Mouse (Mus musculus) activated CD4-positive, CD25-positive, alpha-beta regulatory T cell, adult 4 months (primary cell): ENCODE data around the gene Lrrc45. TPM values are rescaled to one million over a fixed set of nuclear protein-coding genes. Genes with fewer than 3 reads are reported as not detected.
"Not testable (repeated sequence)": the region's sequence is repeated elsewhere in the genome, so short reads cannot be mapped to it uniquely, and the experiment has no call there.

ENCODE experiments used
- ATAC-seq: one replicate; pipeline ENCODE4 v1.8.0; 2017
- polyA plus RNA-seq, 2 experiments: library from polyadenylated mRNA; unstranded; fragments of 100-300 nt; shearing (Covaris generic); gene quantifications; one replicate each; pipeline ENCODE4 v1.2.1; 2017

Gene Lrrc45
- polyA plus RNA-seq, 2 experiments from 2014 or later = 19.7 to 24.1 TPM

DNA sequence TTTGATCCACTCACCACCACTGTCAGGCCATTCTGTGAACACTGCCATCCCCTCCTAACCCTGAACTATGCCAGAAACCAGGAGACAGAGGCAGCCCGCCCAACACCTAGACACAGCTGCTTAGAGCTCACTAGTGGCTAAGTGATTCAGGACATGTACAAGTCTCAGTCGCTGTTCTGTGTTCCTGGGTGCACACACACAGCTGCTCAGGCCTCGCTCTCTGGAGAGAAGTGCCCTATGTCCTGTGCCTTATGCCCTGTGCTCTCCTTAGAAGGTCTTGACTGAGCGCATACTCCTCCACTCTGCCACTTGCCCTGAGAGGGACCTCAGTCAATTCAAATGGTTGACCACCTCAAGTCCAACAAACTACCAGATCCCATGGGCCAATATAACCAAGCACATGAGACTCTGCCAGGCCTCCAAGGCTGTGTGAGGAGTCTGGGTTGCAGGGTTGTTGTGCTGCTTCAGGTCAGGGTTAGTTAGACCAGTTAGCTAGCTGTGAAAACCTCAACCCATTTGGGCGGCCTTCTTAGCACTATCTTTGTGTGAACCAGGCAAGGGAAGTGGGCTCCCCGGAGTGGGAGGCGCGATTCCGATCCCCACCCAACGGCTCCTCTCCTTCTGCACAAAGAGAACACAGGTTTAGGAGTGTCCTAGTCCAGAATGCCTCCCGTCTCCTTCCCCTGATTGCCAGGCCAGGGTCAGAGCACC is 15.0 kb downstream of the Lrrc45 start:
- no peak for ATAC-seq

DNA sequence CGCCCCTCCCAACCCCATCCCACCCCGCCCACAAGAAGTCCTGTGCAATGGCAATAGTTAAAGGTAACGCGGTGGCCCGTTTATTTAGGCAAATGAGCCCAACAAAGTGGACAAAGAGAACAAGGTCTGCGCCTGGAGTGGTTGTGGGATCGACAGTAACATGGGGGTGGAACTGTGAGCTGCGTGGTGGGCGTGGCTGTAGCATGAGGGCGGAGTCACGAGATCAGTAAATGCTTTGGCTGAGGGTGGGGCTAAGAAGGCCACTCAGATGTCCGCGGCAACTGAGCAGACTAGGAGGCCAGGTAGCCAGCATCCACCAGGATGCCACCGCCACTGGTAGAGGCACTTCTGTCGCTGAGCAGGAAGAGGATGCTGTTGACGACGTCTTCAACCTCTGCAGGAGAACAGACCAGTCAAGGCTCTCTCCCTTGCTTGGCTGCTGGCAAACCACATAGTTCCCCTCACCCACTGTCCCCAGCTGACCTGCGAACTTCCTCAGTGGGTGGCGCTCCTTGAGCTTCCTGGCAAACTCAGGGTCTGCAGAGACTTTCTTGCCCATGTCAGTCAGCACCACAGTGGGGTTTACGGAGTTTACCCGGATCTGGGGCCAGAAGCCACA is 15.8 kb downstream of the Lrrc45 start:
- not testable (repeated sequence) for ATAC-seq

DNA sequence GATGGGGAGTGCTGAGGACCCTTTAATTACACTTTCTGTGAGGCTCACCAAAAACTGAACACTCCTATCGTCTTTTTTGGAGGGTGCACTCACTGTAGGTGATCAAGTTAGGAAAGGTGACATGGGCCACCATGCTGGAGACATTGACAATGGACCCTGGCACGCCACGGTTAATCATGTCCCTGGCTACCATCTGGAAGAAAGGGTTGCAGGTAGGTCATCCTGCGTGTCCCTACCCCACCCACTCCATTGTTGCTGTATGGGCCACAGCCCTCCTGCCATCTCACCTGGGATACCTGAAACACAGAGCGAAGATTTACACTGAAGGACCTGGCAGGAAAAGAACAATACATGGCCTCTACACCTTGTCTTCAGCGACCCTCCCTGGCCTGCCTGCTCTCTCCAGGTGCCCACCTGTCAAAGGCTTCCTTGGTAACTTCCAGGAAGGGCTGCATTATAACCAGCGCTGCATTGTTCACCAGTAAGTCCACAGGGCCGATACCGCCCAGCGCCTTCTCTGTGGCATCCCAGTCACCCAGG is 16.7 kb downstream of the Lrrc45 start:
- ATAC-seq = no peak

DNA sequence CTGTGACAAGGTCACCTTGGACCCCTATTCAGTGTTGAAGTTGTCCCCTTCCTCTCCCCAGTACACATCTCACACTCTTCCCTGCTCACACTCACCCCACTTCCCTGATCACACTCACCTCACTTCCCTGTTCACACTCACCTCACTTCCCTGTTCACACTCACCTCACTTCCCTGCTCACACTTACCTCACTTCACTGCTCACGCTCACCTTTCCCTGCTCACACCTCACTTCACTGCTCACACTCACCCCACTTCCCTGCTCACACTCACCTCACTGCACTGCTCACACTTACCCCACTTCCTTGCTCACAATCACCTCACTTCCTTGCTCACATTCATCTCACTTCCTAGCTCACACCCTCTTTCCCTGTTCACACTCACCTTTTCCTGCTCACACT is 17.7 kb downstream of the Lrrc45 start:
- no peak for ATAC-seq

DNA sequence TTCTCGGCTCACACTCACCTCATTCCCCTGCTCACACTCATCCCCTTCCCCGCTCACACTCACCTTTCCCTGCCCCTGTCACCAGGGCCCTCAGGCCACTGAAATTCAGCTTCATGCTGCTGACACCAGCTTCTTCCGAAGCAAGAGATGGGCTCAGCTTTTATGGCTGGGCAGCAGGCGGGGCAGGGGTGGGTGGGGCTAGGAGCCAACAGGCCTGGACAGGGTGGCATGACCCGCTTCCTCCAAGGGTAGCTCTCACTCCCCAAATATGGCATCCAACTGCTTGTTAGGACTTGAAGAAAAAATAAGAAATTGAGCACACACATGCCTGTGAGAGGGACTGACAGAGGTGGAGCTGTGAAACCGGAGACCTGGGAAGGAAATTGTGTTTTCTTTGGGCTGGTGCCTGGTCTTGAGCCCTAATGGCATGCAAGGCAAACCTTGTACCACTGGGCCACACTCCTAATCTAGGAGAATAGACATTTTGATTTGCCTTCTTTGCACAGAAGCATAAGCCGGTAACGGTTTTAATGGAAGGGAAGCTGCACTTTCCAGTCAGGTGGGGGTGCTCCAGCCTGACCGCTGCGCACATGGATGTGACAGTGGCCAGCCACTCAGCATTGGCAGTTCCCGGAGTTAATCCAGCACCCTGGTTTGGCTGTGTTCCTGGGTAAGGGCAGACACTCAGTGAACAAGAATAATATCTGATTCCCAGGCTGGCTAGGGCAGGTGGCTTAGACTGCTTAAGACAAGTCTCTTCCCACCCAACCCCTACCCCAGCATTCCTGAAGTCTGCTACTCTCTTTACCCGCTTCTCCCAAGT is 18.3 kb downstream of the Lrrc45 start, which contains the start of gene Cbr2:
Cbr2 (minus strand) TSS at position 257 of the 823 bp plus-strand sequence.
- ATAC-seq = no peak

DNA sequence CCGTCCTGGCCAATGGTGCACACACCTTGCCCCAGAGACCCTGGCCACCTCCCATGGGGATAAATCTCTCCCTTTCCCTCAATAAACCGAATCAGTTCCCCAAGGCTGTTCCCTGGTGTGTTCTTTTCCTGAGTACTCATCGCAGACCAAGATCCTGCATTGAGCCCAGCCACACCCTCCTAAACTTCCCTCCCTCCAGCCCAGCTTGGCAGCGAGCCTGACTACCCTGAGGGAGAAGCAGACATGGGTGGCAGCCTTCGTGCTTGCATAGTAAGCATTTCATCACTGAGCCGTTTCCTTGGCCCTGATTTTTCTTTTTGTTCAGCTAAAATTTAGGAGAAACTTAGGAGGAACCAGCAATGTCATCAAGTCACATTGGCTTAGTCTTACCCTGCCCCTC is 19.8 kb downstream of the Lrrc45 start:
- no peak for ATAC-seq

DNA sequence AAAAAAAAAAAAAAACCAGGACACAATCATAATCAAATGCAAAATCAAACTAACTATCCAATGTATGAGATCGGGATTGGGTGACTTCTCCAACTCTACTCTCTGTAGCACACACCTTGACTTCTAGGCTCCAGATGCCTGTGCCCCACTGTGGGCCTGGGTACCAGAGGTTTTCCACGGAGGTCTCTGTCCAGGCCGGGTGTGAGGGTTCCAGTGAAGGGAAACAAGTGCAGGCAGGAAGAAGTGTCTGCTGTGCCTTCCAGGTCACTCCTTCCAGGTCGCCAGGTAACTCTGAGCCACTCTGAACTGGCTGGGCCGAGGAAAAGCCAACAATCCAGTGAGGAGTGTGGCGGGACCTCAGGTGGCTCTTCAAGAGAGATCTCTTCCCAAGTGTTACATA is 22.7 kb downstream of the Lrrc45 start:
- ATAC-seq = no peak

DNA sequence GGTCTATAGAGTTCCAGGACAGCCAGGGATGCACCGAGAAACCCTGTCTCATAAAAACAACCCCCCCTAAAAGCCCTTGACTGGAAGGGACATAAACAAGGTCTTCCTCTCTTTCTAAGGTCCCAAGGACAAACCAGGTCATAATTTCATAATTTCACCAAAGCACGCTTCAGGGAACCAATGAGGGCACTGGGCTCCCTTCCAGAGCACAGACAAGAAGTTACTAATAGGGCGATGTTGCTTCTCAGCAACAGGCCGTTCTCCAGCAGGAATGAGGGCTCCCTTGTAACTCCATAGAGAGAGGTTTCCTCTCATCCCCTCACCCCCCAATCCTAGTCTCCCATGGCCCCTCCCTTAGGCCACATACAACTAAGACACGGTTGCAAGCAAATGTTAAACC is 27.3 kb downstream of the Lrrc45 start:
- no peak for ATAC-seq

DNA sequence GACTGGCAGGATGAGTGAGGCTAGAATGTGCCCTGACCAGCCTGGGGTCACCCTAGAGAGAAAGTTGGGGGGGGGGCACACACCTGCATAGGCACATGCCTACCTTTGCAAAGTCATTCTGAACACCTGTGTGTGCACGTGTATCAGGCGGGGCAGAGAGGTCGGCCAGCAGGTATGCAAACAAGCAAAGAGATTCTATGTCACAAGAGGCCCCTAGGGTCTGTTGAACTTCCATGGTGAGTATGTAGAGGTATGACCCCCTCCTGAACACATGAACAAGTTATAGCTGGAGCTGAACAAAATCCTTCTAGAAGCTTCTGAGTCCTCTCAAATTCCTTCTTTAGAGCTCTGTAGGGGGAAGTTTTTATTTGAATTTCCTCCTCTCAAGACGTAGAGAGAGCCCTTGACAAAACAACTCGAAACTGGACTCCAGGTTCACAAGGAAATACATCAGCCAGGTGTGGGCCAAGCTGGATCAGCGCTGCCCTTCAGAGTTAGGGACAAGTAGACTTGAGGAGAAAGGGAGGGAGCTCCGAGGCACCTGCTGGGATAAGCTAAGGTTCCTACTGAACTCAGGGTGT is 30.5 kb downstream of the Lrrc45 start:
- no peak for ATAC-seq

DNA sequence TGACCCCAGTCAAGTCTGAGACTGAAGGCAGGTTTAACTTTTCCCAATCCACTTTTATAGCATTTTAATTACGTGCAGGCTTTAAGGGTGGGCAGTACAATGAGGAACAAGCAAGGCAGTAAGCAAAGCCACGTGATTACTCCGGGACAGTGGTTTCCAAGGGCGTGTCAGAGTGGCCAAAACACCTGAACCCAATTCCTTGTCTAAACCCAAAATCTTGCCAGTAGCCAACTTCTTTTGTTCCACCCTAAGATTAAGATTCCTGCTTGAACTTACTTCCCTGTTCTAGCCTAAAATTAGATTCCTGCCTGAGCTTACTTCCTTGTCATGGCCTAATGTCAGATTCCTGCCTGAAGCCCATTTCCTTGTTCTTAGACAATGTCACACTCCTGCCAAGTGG is 34.2 kb downstream of the Lrrc45 start:
- ATAC-seq = no peak

DNA sequence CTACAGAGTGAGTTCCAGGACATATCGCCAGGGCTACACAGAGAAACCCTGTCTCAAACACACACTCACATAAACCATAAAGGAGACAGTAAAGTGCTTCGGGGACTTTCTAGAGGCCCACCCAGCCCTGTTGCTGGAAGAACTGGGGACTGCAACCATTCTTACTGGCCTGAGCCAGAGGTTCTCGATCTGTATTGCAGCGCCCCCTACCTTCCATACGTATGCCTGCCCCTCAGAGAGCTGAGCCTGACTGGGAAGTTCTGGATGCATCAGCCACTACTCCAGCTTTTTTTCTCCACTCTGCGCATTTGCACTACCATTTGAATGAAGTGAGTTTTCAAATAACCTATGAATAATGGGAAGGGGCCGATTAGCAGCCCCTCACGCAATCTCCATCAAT is 35.7 kb downstream of the Lrrc45 start:
- ATAC-seq = no peak

DNA sequence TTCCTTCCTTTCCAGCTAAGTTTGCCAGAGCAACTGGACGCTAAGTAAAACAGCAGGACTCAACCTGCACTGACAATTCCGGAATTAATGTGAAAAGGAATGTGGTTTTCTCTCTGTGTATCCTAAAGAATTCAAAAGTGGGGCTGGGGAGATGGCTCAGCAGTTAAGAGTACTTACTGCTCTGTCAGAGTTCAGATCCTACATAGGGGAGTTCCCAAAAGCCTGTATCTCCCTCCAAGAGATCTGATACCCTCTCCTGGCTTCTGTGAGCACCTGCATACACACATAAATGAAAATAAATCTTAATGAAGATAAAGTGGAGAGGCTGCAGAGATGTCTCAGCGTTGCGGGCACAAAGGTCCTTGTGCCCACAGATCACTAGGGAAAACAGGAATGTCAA is 37.9 kb downstream of the Lrrc45 start:
- no peak for ATAC-seq

DNA sequence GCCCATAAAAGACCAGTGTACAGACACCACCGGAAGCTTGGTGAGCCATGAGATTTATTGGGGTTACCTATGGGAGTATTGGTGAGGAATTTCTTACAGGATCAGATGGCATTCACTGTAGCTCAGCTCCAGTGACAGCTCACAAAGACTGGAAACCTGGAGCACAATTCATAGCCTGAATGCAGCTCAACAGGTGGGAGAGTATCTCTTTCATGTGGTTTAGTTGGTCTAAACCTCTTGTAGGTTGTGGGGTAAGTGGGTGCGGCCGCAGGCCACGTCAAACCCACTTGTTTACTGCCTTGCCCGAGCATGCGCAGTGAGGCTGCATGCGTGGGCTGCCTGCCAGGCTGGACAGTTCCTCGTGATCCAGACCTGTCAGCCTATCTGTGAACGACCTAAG is 46.5 kb downstream of the Lrrc45 start:
- ATAC-seq = no peak

DNA sequence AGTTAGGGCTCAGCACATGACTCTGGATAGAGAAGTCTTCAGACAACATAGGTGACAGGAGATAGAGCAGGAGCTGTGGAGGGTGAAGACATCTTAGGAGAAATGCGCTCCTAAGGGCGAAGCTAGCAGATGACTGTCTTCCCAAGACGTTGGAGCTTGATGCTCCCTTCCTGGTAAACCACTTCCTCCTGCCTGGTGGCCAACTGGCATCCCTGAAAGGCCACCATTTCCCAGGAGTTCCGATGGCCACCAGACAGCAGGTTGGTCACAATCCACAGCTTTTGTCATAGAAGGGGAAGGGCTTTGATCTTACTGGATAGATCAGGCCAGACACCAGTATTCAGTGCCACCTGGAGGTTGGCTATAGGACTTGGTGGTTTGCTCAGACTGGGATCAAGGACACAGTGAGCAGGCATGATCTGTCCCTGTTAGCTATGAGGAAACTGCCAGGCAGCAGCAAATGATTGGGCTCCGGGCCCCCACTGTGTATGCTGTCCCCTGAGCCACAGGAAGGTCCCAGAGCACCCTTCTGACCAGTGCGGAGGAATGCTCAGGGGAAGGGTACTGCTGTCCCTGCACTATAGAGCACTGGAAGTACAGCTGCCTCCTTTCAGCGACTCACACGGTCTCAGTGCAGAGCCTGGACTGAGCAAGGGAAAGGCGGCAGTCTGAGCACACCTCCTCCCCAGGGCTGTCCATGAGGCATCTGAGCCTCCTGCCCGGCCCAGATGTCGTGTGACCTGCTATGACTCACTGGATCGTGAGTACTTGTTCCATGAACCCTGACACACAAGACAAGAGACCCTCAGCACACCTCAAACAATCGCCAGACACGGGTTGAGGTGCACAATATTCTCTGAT is 48.3 kb downstream of the Lrrc45 start:
- ATAC-seq = no peak

DNA sequence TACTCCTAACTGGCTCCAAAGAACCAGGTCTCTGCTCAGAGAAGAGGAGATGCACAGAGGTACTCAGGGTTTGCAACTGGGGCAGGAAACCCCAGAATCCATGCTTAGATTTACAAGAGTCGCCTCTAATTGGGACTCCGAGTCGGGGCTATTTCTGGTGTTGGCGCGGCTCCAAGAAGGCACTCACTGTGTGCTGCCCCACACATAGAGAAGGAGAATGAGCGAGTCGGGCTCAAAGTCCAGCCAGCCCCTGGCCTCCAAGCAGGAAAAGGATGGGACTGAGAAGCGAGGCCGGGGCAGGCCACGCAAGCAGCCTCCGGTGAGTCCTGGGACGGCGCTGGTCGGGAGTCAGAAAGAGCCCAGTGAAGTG is 48.9 kb downstream of the Lrrc45 start, which contains the start of gene Hmga1b:
Hmga1b (plus strand) TSS at position 123 of the 370 bp plus-strand sequence.
- not testable (repeated sequence) for ATAC-seq

DNA sequence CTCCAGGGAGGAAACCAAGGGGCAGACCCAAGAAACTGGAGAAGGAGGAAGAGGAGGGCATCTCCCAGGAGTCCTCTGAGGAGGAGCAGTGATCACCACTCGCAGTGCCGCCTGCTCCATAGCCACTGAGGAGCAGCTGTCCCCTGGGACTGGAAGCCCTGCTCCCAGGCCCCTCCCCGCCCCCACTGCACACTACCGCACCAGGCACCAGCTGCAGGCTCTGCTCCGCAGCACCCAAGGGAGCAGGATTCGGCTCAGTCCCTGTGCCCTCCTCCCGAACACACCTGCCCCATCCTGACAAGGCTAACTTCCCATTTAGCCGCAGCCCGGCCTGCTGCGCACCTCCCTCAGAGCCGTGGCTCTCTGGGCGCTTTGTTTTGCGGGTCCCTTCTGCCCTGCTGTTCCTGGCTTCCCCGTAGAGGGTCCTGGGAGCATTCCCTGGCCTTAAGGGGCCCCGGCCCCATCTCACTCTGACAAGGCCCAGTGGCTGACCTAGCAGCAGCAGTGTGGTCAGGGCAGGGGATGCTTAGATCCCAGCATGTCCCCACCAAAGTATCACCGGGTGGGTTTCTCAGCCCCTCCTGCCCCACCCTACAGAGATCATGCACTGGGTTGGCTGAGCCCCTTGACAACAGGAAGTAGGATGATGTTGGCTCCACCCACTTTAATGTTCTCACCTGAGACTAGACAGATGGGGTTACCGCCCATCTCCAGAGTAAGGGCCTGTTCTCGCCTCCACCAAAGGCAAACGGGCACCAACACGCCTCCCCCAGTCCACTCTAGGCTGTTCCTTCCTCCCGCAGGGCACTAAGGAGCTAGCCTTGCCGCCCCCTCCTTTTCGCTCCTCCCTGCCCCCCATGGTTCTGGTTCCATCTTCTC is 49.6 kb downstream of the Lrrc45 start:
- not testable (repeated sequence) for ATAC-seq

DNA sequence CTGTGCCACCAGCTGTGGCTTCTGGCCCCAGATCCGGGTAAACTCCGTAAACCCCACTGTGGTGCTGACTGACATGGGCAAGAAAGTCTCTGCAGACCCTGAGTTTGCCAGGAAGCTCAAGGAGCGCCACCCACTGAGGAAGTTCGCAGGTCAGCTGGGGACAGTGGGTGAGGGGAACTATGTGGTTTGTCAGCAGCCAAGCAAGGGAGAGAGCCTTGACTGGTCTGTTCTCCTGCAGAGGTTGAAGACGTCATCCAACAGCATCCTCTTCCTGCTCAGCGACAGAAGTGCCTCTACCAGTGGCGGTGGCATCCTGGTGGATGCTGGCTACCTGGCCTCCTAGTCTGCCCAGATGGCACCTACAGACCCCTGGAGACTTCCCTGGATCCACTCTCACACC is 53.3 kb downstream of the Lrrc45 start:
- ATAC-seq = peak; percentile 32

DNA sequence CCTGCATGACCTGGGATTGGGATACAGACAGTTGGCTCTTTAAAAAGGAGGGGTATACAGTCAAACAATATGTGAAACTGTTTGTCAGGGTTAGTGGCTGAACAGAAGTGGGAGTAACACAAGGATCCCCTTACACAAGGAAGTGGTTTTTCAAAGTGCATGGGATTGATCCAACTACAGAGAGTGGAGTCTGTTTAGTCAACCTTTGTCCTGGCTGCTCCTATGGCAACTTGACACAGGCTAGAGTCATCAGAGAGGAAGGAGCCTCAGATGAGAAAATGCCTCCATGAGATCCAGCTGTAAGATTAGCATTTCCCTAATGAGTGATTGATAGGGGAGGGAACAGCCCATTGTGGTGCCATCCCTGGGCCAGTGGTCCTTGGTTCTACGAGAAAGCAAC is 54.5 kb downstream of the Lrrc45 start:
- ATAC-seq = no peak
